Mouse (Mus musculus) erythroblast, embryonic 14.5 days (primary cell): ENCODE results near the gene Fancd2os. TPM values are rescaled to one million over a fixed set of nuclear protein-coding genes. Genes with fewer than 3 reads are reported as not detected.

ENCODE experiments used
- H3K27me3 ChIP-seq: 2 replicates; pipeline ENCODE4 v1.6.1; 2012; ENCODE audit warnings: inconsistent platforms; ENCODE audit not compliant: control insufficient read depth
- H3K36me3 ChIP-seq: 2 replicates; pipeline ENCODE4 v1.6.1; 2012; ENCODE audit warnings: mild to moderate bottlenecking, inconsistent platforms; ENCODE audit not compliant: control insufficient read depth
- H3K4me1 ChIP-seq: 2 replicates; pipeline ENCODE4 v1.6.1; 2012; ENCODE audit warnings: inconsistent platforms; ENCODE audit not compliant: control insufficient read depth
- H3K4me3 ChIP-seq: replicated peaks from 2 replicates; pipeline ENCODE3; 2012; ENCODE audit warnings: moderate library complexity, mild to moderate bottlenecking, inconsistent platforms
- H3K9me3 ChIP-seq: 2 replicates; pipeline ENCODE4 v1.6.1; 2012; ENCODE audit warnings: low read length, inconsistent platforms, mixed read lengths; ENCODE audit not compliant: control insufficient read depth
- GATA1 ChIP-seq: IDR thresholded peaks from 2 replicates; pipeline ENCODE4 v1.6.1; 2012; ENCODE audit warnings: low read length, inconsistent platforms, mixed read lengths
- TAL1 ChIP-seq: IDR thresholded peaks from 3 replicates; pipeline ENCODE4 v1.6.1; 2012; ENCODE audit warnings: low read length, inconsistent platforms, mixed read lengths
- polyA plus RNA-seq: library from polyadenylated mRNA; stranded (reverse); fragments of >175 nt; gene quantifications from 2 replicates; pipeline ENCODE4 v1.2.3, GENCODE M21; 2012

Fancd2os gene
- polyA plus RNA-seq, 1 experiment = not detected

DNA sequence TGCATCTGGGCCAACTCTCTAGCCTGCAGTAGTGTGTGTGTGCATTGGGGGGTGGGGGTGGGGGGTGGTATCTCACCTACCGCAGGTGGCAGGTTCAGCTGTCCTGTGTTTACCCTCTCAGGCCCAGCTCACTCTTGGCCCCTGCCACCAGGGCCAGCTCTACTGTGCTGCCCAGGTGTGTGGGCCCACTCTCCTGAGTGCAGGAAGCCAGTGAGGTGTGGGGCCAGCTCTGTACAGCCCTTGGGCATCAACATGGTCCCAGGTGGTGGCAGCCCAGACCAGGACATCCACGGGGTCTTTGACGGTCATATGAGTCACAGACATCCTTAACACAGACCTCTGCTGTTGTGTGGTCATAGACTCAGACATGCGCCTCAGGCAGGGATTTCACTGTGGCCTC, 32.3 kb upstream of the Fancd2os start:
- H3K9me3 ChIP-seq = no peaks in the 10 kb centered on the region
- peaks cover 8% of the 10 kb centered on the region for H3K4me1 ChIP-seq
- no peaks in the 10 kb centered on the region for H3K27me3 ChIP-seq
- peaks cover 42% of the 10 kb centered on the region for H3K36me3 ChIP-seq
- no peak overlapping the region for H3K4me3 ChIP-seq
- TF ChIP-seq GATA1 (no peak), TAL1 (no peak)

DNA sequence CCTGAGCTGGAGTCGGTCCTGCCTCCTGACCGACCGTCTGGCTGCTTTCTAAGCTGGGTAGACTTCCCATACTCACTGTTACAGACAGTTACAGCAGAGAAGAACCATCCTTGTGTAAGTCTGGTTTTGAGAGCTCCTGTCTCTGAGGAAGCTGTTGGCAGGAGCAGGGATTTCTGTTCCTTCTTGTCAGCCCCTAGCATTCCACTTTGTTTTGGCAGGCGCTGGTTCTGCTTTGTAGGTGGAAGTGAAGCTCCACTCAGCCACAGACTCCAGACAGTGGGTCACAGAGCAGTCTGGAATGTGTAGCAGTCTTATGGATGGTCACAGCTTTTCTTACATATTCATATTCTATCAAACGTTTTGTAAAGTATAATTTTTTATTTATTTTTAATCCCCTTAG, 29.8 kb upstream of the Fancd2os start:
- peaks cover 8% of the 10 kb centered on the region for H3K4me1 ChIP-seq
- no peak overlapping the region for H3K4me3 ChIP-seq
- H3K36me3 ChIP-seq = peaks cover 54% of the 10 kb centered on the region
- no peaks in the 10 kb centered on the region for H3K9me3 ChIP-seq
- no peaks in the 10 kb centered on the region for H3K27me3 ChIP-seq
- no peak for TF ChIP-seq GATA1
- TF ChIP-seq TAL1 = no peak

DNA sequence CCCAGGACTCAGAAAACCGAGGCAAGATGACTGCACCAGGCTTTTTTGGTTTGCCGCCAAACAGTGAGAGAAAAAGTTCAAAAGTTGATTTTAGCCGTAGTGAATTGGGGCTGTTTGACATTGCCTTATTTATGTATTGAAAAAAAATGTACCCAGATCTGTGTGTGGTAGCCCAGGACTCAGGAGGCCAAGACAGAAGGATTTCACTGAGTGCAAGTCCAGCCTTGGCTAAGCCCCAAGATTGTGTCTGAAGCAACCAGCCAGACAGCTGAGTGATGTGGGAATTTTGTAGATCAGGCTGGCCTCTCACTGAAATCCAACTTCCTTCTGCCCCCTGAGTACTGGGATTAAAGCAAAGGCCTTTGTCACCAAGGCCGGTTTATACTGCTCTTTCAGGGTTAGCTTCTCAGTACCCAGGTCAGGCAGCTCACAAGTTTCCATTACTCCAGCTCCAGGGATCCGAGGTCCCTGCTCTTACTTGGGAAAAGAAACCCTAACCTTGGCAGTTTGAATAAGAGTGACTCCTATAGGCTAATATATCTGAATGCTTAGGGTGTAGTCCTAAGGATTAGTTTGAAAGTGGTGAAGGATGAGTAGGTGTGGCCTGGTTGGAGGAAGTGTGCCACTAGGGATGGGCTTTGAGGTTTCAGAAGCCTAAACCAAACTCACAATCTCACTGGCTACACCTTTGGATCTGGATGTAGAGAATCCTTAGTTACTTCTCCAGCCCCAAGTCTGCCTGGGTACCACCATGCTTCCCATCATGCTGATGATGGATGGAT, 24.7 kb upstream of the Fancd2os start:
- Histone ChIP-seq H3K27me3 (no peaks in the 10 kb centered on the region), H3K4me1 (peaks cover 26% of the 10 kb centered on the region), H3K36me3 (peaks cover 32% of the 10 kb centered on the region), H3K4me3 (peak overlapping the region; percentile 92), H3K9me3 (no peaks in the 10 kb centered on the region)
- TF ChIP-seq GATA1 (no peak), TAL1 (no peak)

DNA sequence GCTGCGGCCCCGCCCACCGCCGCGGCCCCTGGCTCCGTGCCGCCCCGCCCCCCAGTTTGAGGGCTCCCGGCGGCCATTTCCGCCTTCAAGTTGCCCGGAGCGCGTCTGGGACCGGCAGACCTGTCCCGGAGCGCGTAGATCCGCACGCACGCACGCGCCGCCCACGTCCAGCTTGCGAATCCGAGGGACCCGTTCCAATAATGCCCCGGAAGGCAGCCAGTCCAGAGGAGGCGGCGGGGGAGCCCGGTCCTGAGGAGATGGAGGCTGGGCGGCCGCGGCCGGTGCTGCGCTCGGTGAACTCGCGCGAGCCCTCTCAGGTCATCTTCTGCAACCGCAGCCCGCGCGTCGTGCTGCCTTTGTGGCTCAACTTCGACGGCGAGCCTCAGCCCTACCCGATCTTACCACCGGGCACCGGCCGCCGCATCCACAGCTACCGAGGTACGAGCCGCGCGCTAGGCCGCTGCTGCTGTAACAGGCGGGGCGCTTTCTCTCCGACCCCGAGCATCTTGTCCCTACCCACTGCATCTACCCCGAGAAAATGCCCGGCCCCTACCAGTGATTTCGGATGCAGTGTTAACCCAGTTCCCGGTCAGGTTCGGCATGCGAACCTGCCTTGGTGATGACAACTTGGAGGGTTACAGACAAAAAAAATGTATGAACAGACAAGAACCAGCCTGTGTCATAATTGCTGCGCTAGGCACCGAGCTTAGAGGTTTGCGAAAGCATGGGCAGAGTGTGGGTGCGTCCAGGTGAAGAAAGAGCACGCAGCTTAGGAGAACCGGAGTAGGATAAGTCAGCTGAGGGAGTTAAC, 23.6 kb upstream of the Fancd2os start, which contains the start of gene Vhl:
Gene Vhl, plus strand, starts transcription at position 19 of the 811 bp plus-strand sequence.
- Histone ChIP-seq H3K4me1 (peaks cover 26% of the 10 kb centered on the region), H3K4me3 (peak within 1 kb of the TSS; percentile 92), H3K9me3 (no peaks in the 10 kb centered on the region), H3K36me3 (peaks cover 21% of the 10 kb centered on the region), H3K27me3 (no peaks in the 10 kb centered on the region)
- no peak for TF ChIP-seq GATA1
- no peak for TF ChIP-seq TAL1

DNA sequence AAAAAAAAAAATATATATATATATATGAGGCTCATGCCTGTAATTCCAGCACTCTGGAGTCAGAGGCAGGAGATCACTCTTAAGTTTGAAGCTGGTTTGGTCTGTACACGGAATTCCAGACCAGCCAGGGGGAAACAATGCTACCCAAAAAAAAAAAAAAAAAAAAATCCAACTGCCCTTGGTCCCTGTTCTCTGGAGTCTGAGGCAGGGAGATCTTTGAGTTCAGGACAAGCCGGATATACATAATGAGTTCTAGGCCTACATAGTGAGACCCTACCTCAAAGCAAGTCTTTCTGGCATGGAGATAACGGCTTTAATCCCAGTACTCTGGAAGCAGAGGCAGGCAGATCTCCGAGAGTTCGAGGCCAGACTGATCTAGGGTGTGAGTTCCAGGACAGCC, 22.9 kb upstream of the Fancd2os start:
- peaks cover 21% of the 10 kb centered on the region for H3K36me3 ChIP-seq
- peak overlapping the region; percentile 92 for H3K4me3 ChIP-seq
- no peaks in the 10 kb centered on the region for H3K9me3 ChIP-seq
- TF ChIP-seq GATA1 = peak; percentile 20; the same call in 1 of the 2 replicates
- TF ChIP-seq TAL1 = no peak
- peaks cover 26% of the 10 kb centered on the region for H3K4me1 ChIP-seq
- no peaks in the 10 kb centered on the region for H3K27me3 ChIP-seq

DNA sequence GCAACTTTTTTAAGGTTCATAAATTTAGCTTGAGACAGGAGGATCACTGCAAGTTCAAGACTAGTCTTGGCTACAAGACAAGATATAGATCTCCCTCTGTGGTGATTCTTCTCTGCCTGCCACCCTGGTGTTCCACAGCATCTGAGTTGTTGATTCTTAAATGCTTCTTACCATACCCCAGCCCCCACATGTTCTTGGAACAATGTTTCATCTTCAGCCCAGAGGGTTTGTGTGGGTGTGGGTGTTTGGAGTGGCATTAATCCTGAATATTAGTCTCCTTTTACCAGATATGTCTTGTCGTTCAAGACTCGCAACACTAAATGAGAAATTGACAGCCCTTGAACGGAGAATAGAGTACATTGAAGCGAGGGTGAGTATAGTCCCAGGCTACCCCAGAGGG, 15.0 kb upstream of the Fancd2os start:
- TF ChIP-seq TAL1 (no peak), GATA1 (no peak)
- Histone ChIP-seq H3K9me3 (peaks cover 3% of the 10 kb centered on the region; the same call in 1 of the 2 replicates), H3K36me3 (peaks cover 78% of the 10 kb centered on the region)

DNA sequence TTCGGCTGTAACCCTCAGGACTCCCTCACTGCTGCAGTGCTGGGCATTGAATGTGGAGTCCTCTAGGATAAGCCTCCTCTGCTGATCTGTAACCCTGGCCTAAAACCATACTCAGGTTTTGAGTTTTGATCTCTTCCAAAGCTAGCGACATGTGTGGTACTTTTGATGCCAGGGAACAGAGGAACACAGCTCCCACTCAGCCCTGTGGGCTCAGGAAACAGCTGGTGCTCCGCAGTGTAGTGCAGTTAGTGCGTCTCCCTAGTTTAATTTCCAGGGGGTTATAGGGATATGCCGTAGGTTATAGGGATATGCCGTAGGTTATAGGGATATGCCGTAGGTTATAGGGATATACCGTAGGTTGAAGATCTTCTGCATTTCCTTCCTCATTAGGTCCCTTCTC, 14.5 kb upstream of the Fancd2os start:
- TF ChIP-seq TAL1 = no peak
- no peak for TF ChIP-seq GATA1
- Histone ChIP-seq H3K9me3 (peaks cover 3% of the 10 kb centered on the region; the same call in 1 of the 2 replicates), H3K27me3 (no peaks in the 10 kb centered on the region), H3K4me3 (no peak overlapping the region), H3K36me3 (peaks cover 82% of the 10 kb centered on the region), H3K4me1 (peaks cover 9% of the 10 kb centered on the region)

More for the DNA sequence above, 15.0 kb upstream of the Fancd2os start:
- Histone ChIP-seq H3K27me3 (no peaks in the 10 kb centered on the region), H3K4me3 (no peak overlapping the region), H3K4me1 (peaks cover 6% of the 10 kb centered on the region)

DNA sequence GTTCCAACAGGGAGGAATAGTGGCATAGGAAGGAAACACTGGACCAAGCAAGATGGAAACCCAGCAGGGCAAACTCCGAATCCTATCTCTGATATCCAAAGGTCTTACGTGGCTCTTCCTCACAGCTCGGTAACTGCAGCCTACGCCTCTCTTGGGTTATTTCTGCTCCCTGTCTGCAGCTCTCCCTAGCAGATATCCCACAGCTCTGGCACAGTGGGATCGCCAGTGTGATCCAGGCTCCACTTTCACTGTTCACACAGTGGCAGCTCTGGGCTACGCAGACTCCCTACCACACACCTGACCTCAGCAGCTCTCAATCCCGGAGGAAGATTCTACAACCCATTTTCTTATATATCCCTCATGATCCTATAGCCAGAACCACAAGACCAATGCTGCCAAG, 13.6 kb upstream of the Fancd2os start:
- no peak for TF ChIP-seq TAL1
- no peak for TF ChIP-seq GATA1
- H3K27me3 ChIP-seq = no peaks in the 10 kb centered on the region
- H3K4me1 ChIP-seq = peaks cover 9% of the 10 kb centered on the region
- peaks cover 89% of the 10 kb centered on the region for H3K36me3 ChIP-seq
- H3K9me3 ChIP-seq = peaks cover 3% of the 10 kb centered on the region; the same call in 1 of the 2 replicates
- H3K4me3 ChIP-seq = no peak overlapping the region

DNA sequence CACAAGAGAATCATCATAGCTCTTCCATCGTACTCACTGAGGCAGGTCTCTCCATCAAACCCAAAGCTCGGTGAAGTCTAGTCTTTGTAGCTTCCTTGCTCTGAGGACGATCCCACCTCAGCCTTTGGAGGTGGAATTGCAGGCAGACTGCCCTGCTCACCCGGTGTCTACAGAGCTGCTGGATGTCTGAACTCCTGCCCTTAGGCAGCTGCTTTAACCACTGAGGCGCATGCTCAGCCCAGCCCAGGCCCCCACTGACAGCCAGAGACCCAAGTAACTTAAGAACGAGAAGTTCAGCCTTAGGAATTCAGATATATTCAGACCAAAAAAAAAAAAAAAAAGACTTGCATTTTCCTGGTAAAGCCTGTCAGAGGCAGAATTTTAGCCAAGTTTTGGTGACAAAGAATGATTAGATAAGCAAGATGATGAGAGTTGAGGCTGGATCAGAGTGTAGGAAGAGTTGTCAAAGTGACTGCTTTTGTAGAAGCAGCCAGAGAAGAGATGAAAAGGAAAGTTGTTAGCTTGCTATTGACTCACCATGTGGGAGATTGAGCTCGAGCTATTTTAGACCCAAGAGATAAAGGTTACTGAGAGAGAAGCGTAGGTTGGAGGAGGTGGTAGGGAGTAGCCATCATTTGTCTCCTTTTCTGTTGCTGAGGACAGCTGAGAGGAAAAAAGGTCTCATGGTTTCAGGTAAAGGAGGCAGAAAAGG, 11.9 kb upstream of the Fancd2os start:
- Histone ChIP-seq H3K27me3 (no peaks in the 10 kb centered on the region), H3K4me1 (peaks cover 7% of the 10 kb centered on the region), H3K4me3 (no peak overlapping the region), H3K36me3 (peaks cover 90% of the 10 kb centered on the region), H3K9me3 (peaks cover 3% of the 10 kb centered on the region; the same call in 1 of the 2 replicates)
- no peak for TF ChIP-seq TAL1
- no peak for TF ChIP-seq GATA1
